Mouse (Mus musculus) myocyte (in vitro differentiated cells): ENCODE data around the gene Alg10b.

Source experiments
- E2F4 ChIP-seq: IDR thresholded peaks from one replicate; pipeline ENCODE4 v1.6.1; 2011; ENCODE audit warnings: mild to moderate bottlenecking, control low read depth, moderate library complexity; ENCODE audit not compliant: insufficient read depth
- MAX ChIP-seq: IDR thresholded peaks from one replicate; pipeline ENCODE4 v1.6.1; 2011; ENCODE audit warnings: low read depth, mild to moderate bottlenecking, control low read depth
- MYOD1 ChIP-seq, 3 experiments: IDR thresholded peaks; one replicate each; pipeline ENCODE4 v1.6.1; 2011; ENCODE audit warnings: control low read depth in 2 of 3, low read depth in 2 of 3, mild to moderate bottlenecking in 2 of 3, moderate library complexity in 1 of 3; ENCODE audit not compliant: insufficient read length in 2 of 3, control insufficient read depth in 1 of 3
- POLR2A ChIP-seq: IDR thresholded peaks from one replicate; pipeline ENCODE4 v1.6.1; 2011; ENCODE audit warnings: low read depth, mild to moderate bottlenecking, control low read depth, moderate library complexity; ENCODE audit not compliant: insufficient read length
- POLR2AphosphoS2 ChIP-seq: IDR thresholded peaks from one replicate; pipeline ENCODE4 v1.6.1; 2011; ENCODE audit warnings: low read depth, control low read depth; ENCODE audit not compliant: insufficient read length
- SRF ChIP-seq: IDR thresholded peaks from one replicate; pipeline ENCODE4 v1.6.1; 2011; ENCODE audit warnings: low read depth; ENCODE audit not compliant: control insufficient read depth, insufficient read length
- TCF12 ChIP-seq: IDR thresholded peaks from one replicate; pipeline ENCODE4 v1.6.1; 2011; ENCODE audit warnings: mild to moderate bottlenecking, control low read depth; ENCODE audit not compliant: poor library complexity, insufficient read depth, severe bottlenecking
- TCF3 ChIP-seq: IDR thresholded peaks from one replicate; pipeline ENCODE4 v1.6.1; 2011; ENCODE audit warnings: low read depth, control low read depth; ENCODE audit not compliant: insufficient read length
- USF1 ChIP-seq: IDR thresholded peaks from one replicate; pipeline ENCODE4 v1.6.1; 2011; ENCODE audit warnings: low read depth, mild to moderate bottlenecking, control low read depth, moderate library complexity

DNA sequence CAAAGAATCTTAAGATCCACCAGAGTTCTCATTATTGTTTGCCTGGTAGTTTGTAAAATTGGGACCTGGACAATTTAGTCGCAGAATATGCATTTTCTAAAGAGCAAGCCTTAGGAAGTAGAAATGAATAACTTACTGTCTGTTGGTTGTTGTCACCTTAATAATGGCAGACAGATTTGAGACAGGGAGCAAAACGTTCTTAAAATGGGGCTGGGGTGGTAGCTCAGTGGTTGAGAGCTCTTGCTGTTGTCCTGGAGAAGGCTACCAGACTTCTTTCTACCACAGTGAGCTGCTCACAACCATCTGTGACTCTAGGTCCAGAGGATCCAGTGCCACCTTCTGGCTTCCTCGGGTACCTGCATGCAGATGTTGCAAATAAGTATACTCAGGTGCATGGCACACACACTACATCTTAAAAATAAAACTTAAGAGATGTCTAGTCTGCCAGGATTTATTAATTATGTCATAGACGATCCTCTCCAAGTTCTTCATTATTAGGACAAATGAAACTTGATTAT, 1.0 kb downstream of the Alg10b start:
- no peak for TF ChIP-seq POLR2A
- TF ChIP-seq SRF, result no peak
- TF ChIP-seq MYOD1 (IDR thresholded peaks at IDR 0.05; ENCODE audit: control insufficient read depth in 1 of 3, insufficient read length in 2 of 3, low read depth in 2 of 3), result no peak
- no peak for TF ChIP-seq TCF12
- TF ChIP-seq USF1, result no peak
- TF ChIP-seq E2F4, result no peak
- no peak for TF ChIP-seq POLR2AphosphoS2
- no peak for TF ChIP-seq TCF3
- TF ChIP-seq MAX, result no peak
